ENCODE assay signal across 27 mouse cellular contexts in genomic region chr10:95001650-95002049, GRCm38 (mm10).
"Had no signal": no experiment of that assay in that cellular context is flagged by ENCODE, and none has a peak within 500 bp of the region (broad histone marks: within the 10 kb centered on the region; RNA-seq: fewer than 3 reads in every experiment).

No protein-coding gene starts in this region.

- H3K4me2 ChIP-seq: heart, embryonic 11.5 days; heart, embryonic 13.5 days; heart, embryonic 15.5 days; hindbrain, embryonic 13.5 days; hindbrain, embryonic 15.5 days; kidney, embryonic 15.5 days; limb, embryonic 13.5 days; limb, embryonic 15.5 days; liver, embryonic 12.5 days had no signal

- H3K4me1 ChIP-seq: heart, embryonic 15.5 days; hindbrain, embryonic 13.5 days; hindbrain, embryonic 15.5 days; liver, embryonic 12.5 days had no signal

- ATAC-seq: hindbrain, postnatal 0 days; intestine, embryonic 16.5 days; liver, embryonic 12.5 days had no signal

- H3K9ac ChIP-seq: heart, embryonic 13.5 days; heart, embryonic 15.5 days; hindbrain, embryonic 13.5 days; hindbrain, embryonic 15.5 days; kidney, embryonic 15.5 days; limb, embryonic 13.5 days; limb, embryonic 15.5 days; liver, embryonic 12.5 days; liver, embryonic 14.5 days had no signal

- DNase-seq: gastrocnemius, adult 2 months; gastrocnemius, postnatal 10 days; gastrocnemius, postnatal 36 days; heart, adult 18-20 months; heart, postnatal 14 days; heart, postnatal 36 days; kidney, adult 11 months; kidney, adult 2 months; kidney, adult 9 months; kidney, postnatal 14 days; kidney, postnatal 36 days; layer of hippocampus, adult 9-11 months; layer of hippocampus, postnatal 36 days; left cerebral cortex, postnatal 4 days had no signal

- H3K27me3 ChIP-seq: heart, embryonic 13.5 days; heart, embryonic 15.5 days; hindbrain, embryonic 13.5 days; hindbrain, embryonic 15.5 days; kidney, embryonic 15.5 days; limb, embryonic 13.5 days; limb, embryonic 15.5 days; liver, embryonic 12.5 days had no signal

- H3K4me3 ChIP-seq: gastrocnemius, adult 2 months; heart, embryonic 13.5 days; heart, embryonic 15.5 days; hindbrain, embryonic 13.5 days; hindbrain, embryonic 15.5 days; kidney, embryonic 15.5 days; limb, embryonic 13.5 days; limb, embryonic 15.5 days; liver, embryonic 12.5 days had no signal

- H3K9me3 ChIP-seq: heart, embryonic 13.5 days; heart, embryonic 15.5 days; hindbrain, embryonic 13.5 days; hindbrain, embryonic 15.5 days; kidney, embryonic 15.5 days; limb, embryonic 15.5 days had no signal

- H3K27ac ChIP-seq: gastrocnemius, adult 2 months; heart, embryonic 13.5 days; heart, embryonic 15.5 days; hindbrain, embryonic 13.5 days; hindbrain, embryonic 15.5 days; hindbrain, postnatal 0 days; kidney, embryonic 15.5 days; kidney, postnatal 0 days; limb, embryonic 13.5 days; limb, embryonic 15.5 days; liver, embryonic 12.5 days; liver, embryonic 14.5 days had no signal

- H3K36me3 ChIP-seq: heart, embryonic 13.5 days; heart, embryonic 15.5 days; hindbrain, embryonic 13.5 days; hindbrain, embryonic 15.5 days; kidney, embryonic 15.5 days; limb, embryonic 13.5 days; limb, embryonic 15.5 days; liver, embryonic 12.5 days had no signal
